Mouse (Mus musculus): ENCODE measurements around the gene Tmcc1.

GRCm38 (mm10) chr6:115998758-115999157, 194.5 kb downstream of the Tmcc1 start:
- no peak for TF ChIP-seq CTCF (IDR thresholded peaks at IDR 0.05; ENCODE audit: borderline replicate concordance, extremely low read depth, insufficient read depth, insufficient read length)
- TF ChIP-seq POLR2A (IDR thresholded peaks at IDR 0.05; ENCODE audit: borderline replicate concordance, extremely low read depth, insufficient read depth, insufficient read length, poor library complexity, severe bottlenecking) = no peak
